Mouse (Mus musculus) forebrain, embryonic 13.5 days (tissue): ENCODE measurements at regions not wholly inside any gene's neighbourhood (a gene's known extent, or its start where the extent isn't known, plus 50 kb on each side); places are given as distances from the start of the nearest gene placed in this dataset.
A peak's percentile ranks its signal among the peaks of the same experiment; 100 is the strongest.

Experiments
- ATAC-seq: fragments of 200-750 bp; cut with Nextera tagmentation; 2 replicates; pipeline ENCODE4 v1.8.0; 2017
- H3K27ac ChIP-seq: fragments of 300-500 bp; sonication (generic); 2 replicates; pipeline ENCODE4 v1.5.1; 2015; ENCODE audit warnings: inconsistent platforms, mild to moderate bottlenecking, moderate library complexity
- H3K27me3 ChIP-seq: fragments of 300-500 bp; sonication (generic); 2 replicates; pipeline ENCODE4 v1.6.1; 2015; ENCODE audit warnings: mild to moderate bottlenecking, inconsistent platforms
- H3K36me3 ChIP-seq: fragments of 300-500 bp; sonication (generic); 2 replicates; pipeline ENCODE4 v1.6.1; 2015; ENCODE audit warnings: mild to moderate bottlenecking, inconsistent platforms; ENCODE audit not compliant: poor library complexity, severe bottlenecking
- H3K4me1 ChIP-seq: fragments of 300-500 bp; sonication (generic); 2 replicates; pipeline ENCODE4 v1.6.1; 2015; ENCODE audit warnings: inconsistent platforms
- H3K4me2 ChIP-seq: fragments of 300-500 bp; sonication (generic); 2 replicates; pipeline ENCODE4 v1.6.1; 2015; ENCODE audit warnings: inconsistent platforms, mild to moderate bottlenecking, moderate library complexity
- H3K4me3 ChIP-seq: fragments of 300-500 bp; sonication (generic); 2 replicates; pipeline ENCODE4 v1.5.1; 2015; ENCODE audit warnings: mild to moderate bottlenecking, inconsistent platforms
- H3K9ac ChIP-seq: fragments of 300-500 bp; sonication (generic); 2 replicates; pipeline ENCODE4 v1.6.1; 2015; ENCODE audit warnings: mild to moderate bottlenecking, inconsistent platforms
- H3K9me3 ChIP-seq: fragments of 300-500 bp; sonication (generic); replicated peaks from 2 replicates; pipeline ENCODE4 v1.6.1; 2016; ENCODE audit warnings: inconsistent platforms
- WGBS: fragments of 180-500 bp; shearing (Covaris S2); methylation state at CpG from one replicate; pipeline ENCODE4 v1.1.7; 2015; 5-methylcytosine and 5-hydroxymethylcytosine counted together

- Histone ChIP-seq H3K9ac (no peak overlapping the region), H3K36me3 (no peaks in the 10 kb centered on the region), H3K4me2 (no peak overlapping the region), H3K27me3 (no peaks in the 10 kb centered on the region), H3K4me1 (peaks cover 10% of the 10 kb centered on the region), H3K9me3 (no peaks in the 10 kb centered on the region), H3K27ac (no peak overlapping the region), H3K4me3 (no peak overlapping the region)
- no peak for ATAC-seq
- 27% methylated on average over 6 of the region's 6 CpGs for WGBS
Observed at GRCm38 (mm10) chr14:54185265-54185830, 68.6 kb downstream of the Dad1 start.

- Histone ChIP-seq H3K27me3 (no peaks in the 10 kb centered on the region), H3K36me3 (no peaks in the 10 kb centered on the region), H3K4me1 (peaks cover 8% of the 10 kb centered on the region), H3K4me3 (no peak overlapping the region), H3K27ac (no peak overlapping the region), H3K9ac (no peak overlapping the region), H3K9me3 (no peaks in the 10 kb centered on the region), H3K4me2 (no peak overlapping the region)
- WGBS: 68% methylated on average over 3 of the region's 3 CpGs
- no peak for ATAC-seq
Observed at GRCm38 (mm10) chr14:54183873-54184272, 70.0 kb downstream of the Dad1 start.

GRCm38 (mm10) chr14:54182838-54183237 lies 71.1 kb downstream of the Dad1 start:
- H3K9me3 ChIP-seq: no peaks in the 10 kb centered on the region
- H3K27ac ChIP-seq: no peak overlapping the region
- H3K4me1 ChIP-seq: peaks cover 8% of the 10 kb centered on the region
- no peaks in the 10 kb centered on the region for H3K36me3 ChIP-seq
- no peak overlapping the region for H3K9ac ChIP-seq
- no peak overlapping the region for H3K4me2 ChIP-seq
- WGBS: 50% methylated on average over 10 of the region's 10 CpGs
- peak; percentile 43; the same call in 1 of the 2 replicates for ATAC-seq
- H3K27me3 ChIP-seq: no peaks in the 10 kb centered on the region
- no peak overlapping the region for H3K4me3 ChIP-seq

- H3K4me2 ChIP-seq: no peak overlapping the region
- H3K27me3 ChIP-seq: no peaks in the 10 kb centered on the region
- no peak for ATAC-seq
- 92% methylated on average over 3 of the region's 3 CpGs for WGBS
- H3K4me3 ChIP-seq: no peak overlapping the region
- no peak overlapping the region for H3K9ac ChIP-seq
- no peaks in the 10 kb centered on the region for H3K36me3 ChIP-seq
- H3K9me3 ChIP-seq: no peaks in the 10 kb centered on the region
- no peak overlapping the region for H3K27ac ChIP-seq
- H3K4me1 ChIP-seq: peaks cover 13% of the 10 kb centered on the region
Observed at GRCm38 (mm10) chr14:54181306-54181705, 72.6 kb downstream of the Dad1 start.

DNA sequence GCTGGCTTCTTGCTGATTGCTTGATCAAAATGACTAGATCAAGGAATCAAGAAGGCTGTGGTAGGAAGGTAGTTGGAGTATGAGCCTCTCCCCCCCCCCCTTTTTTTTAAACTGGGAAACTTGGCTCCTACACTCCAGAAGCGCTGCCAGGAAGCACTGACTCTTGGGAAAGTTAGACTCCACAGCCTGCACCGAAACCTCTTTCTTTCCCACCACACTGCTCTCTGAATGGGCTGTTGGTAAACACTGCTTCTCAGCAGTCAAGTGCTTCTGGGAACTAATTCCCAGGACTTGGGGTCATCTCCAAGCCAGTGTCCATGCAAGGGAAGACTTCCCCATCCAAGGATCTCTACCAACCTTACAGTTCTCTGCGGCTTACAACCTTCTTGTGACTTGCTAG lies 73.2 kb downstream of the Dad1 start:
- Histone ChIP-seq H3K4me1 (peaks cover 14% of the 10 kb centered on the region), H3K9me3 (no peaks in the 10 kb centered on the region), H3K4me2 (no peak overlapping the region), H3K36me3 (no peaks in the 10 kb centered on the region), H3K27ac (no peak overlapping the region), H3K4me3 (no peak overlapping the region), H3K27me3 (no peaks in the 10 kb centered on the region), H3K9ac (no peak overlapping the region)
- WGBS: 97% methylated on average over 3 of the region's 3 CpGs
- no peak for ATAC-seq

GRCm38 (mm10) chr14:54180271-54180670 lies 73.6 kb downstream of the Dad1 start:
- peaks cover 14% of the 10 kb centered on the region for H3K4me1 ChIP-seq
- H3K27ac ChIP-seq: no peak overlapping the region
- no peak for ATAC-seq
- no peaks in the 10 kb centered on the region for H3K9me3 ChIP-seq
- no peaks in the 10 kb centered on the region for H3K27me3 ChIP-seq
- WGBS: 72% methylated on average over 3 of the region's 3 CpGs
- no peak overlapping the region for H3K4me2 ChIP-seq
- H3K4me3 ChIP-seq: no peak overlapping the region
- no peaks in the 10 kb centered on the region for H3K36me3 ChIP-seq
- H3K9ac ChIP-seq: no peak overlapping the region

- no peak for ATAC-seq
- no peaks in the 10 kb centered on the region for H3K36me3 ChIP-seq
- H3K9ac ChIP-seq: no peak overlapping the region
- H3K9me3 ChIP-seq: no peaks in the 10 kb centered on the region
- H3K4me3 ChIP-seq: no peak overlapping the region
- no peaks in the 10 kb centered on the region for H3K27me3 ChIP-seq
- H3K27ac ChIP-seq: no peak overlapping the region
- WGBS: 90% methylated on average over 3 of the region's 3 CpGs
- H3K4me1 ChIP-seq: peaks cover 14% of the 10 kb centered on the region
- H3K4me2 ChIP-seq: no peak overlapping the region
Observed at GRCm38 (mm10) chr14:54178856-54179255, 75.0 kb downstream of the Dad1 start.

DNA sequence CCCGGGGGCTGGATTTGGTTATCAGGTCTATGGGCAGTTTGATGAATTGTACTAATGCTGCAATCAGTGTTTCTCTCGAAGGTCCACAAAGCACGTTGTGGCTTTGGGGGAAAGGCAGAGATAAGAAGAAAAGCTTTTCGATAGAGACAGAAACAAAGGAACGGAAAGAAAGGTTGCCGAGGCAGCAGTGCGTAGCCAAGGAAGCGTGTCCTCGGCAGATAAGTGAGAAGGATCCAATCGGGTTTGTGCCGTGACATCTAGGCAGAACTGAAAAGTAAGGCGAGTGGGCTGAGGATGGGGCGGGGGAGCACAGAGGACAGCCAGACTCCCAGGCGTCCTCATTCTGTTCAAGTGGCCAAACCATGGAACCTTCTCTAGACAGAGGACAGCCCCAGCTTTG lies 77.4 kb downstream of the Dad1 start:
- Histone ChIP-seq H3K27ac (no peak overlapping the region), H3K4me3 (no peak overlapping the region), H3K9me3 (no peaks in the 10 kb centered on the region), H3K27me3 (no peaks in the 10 kb centered on the region), H3K4me1 (peaks cover 5% of the 10 kb centered on the region; the same call in 1 of the 2 replicates), H3K4me2 (no peak overlapping the region), H3K9ac (no peak overlapping the region), H3K36me3 (no peaks in the 10 kb centered on the region)
- WGBS: 49% methylated on average over 14 of the region's 14 CpGs
- no peak for ATAC-seq

GRCm38 (mm10) chr14:54175476-54175875 lies 78.4 kb downstream of the Dad1 start:
- WGBS: 78% methylated on average over 5 of the region's 5 CpGs

GRCm38 (mm10) chr14:54173316-54173715 lies 80.6 kb downstream of the Dad1 start:
- no peaks in the 10 kb centered on the region for H3K27me3 ChIP-seq
- ATAC-seq: no peak
- H3K9ac ChIP-seq: no peak overlapping the region
- H3K36me3 ChIP-seq: no peaks in the 10 kb centered on the region
- 86% methylated on average over 5 of the region's 5 CpGs for whole genome bisulfite sequencing
- H3K4me1 ChIP-seq: peaks cover 5% of the 10 kb centered on the region; the same call in 1 of the 2 replicates
- no peak overlapping the region for H3K27ac ChIP-seq
- H3K4me3 ChIP-seq: no peak overlapping the region
- no peak overlapping the region for H3K4me2 ChIP-seq
- H3K9me3 ChIP-seq: no peaks in the 10 kb centered on the region

More at GRCm38 (mm10) chr14:54175476-54175875, 78.4 kb downstream of the Dad1 start:
- H3K36me3 ChIP-seq: no peaks in the 10 kb centered on the region
- no peak for ATAC-seq
- no peak overlapping the region for H3K27ac ChIP-seq
- H3K27me3 ChIP-seq: no peaks in the 10 kb centered on the region
- H3K4me1 ChIP-seq: peaks cover 5% of the 10 kb centered on the region; the same call in 1 of the 2 replicates
- H3K4me3 ChIP-seq: no peak overlapping the region
- H3K9ac ChIP-seq: no peak overlapping the region
- H3K9me3 ChIP-seq: no peaks in the 10 kb centered on the region
- H3K4me2 ChIP-seq: no peak overlapping the region

DNA sequence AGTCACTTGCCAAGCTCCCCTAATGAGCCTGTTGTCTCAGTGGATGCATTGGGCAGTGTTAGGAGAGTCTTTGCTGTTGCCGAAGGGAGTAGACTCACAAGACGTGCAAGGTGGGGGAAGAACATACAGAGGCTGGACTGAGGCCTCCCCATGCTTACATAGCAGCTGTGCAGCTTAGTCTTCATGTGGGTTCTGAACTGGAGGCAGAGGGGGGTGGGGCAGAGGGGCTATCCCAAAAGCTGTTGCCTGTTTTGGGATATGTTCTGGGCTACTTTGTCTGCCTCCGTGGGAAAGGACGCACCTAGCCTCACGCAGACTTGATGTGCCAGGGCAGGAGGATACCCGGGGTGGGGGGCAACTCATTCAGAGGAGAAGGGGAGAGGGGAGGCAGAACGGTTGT lies 84.7 kb downstream of the Dad1 start:
- H3K4me2 ChIP-seq: no peak overlapping the region

DNA sequence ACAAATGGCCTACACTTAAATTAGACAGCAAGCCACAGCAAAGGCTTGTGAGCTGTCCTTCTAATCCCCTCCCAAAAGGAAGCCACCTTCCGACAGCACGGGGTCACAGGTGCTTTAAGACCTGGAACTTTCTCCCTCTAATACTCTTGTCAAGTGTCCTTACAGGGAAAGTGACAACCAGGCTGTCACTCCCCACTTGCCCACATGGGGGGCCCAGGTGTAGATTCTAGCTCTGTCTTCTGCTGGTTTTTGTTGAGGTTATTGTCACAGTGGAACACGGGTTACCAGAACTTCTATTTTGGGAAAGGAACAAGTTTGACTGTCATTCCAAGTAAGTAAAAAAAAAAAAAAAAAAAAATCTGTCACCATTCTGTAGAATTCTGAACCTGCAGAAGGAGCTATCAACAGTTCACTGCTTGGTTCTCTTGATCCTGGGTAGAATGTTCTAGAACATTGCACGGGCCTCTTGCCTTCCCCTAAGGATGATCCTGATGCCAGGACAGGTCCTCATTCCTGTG lies 85.4 kb downstream of the Dad1 start:
- Histone ChIP-seq H3K4me1 (no peaks in the 10 kb centered on the region), H3K27me3 (no peaks in the 10 kb centered on the region), H3K9me3 (no peaks in the 10 kb centered on the region), H3K27ac (no peak overlapping the region), H3K36me3 (no peaks in the 10 kb centered on the region), H3K9ac (no peak overlapping the region), H3K4me3 (no peak overlapping the region), H3K4me2 (no peak overlapping the region)
- 79% methylated on average over 4 of the region's 4 CpGs for WGBS
- ATAC-seq: no peak

More for the DNA sequence above, 84.7 kb downstream of the Dad1 start:
- Histone ChIP-seq H3K36me3 (no peaks in the 10 kb centered on the region), H3K4me1 (no peaks in the 10 kb centered on the region), H3K4me3 (no peak overlapping the region), H3K27ac (no peak overlapping the region), H3K9ac (no peak overlapping the region), H3K27me3 (no peaks in the 10 kb centered on the region), H3K9me3 (no peaks in the 10 kb centered on the region)
- WGBS: 89% methylated on average over 7 of the region's 7 CpGs
- no peak for ATAC-seq

DNA sequence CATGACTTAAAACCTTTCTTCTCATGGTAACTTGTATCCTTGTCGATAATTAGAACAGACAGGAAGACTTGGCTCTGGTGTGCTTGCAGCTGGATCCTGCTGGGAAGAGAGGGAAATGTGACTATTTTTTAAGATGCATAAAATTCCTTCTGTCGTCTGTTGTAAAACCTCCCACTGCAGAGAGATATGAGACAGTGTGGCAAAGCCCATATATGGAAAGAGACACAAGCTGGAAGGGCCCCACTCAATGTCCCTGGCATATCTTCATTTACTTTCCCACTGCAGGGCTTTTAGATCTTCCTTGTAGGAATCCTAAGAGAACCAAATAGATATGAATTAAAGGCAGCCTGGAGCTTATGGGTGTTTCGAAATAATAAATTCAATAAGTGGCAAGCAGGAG lies 87.8 kb downstream of the Dad1 start:
- Histone ChIP-seq H3K27me3 (no peaks in the 10 kb centered on the region), H3K36me3 (no peaks in the 10 kb centered on the region), H3K4me3 (no peak overlapping the region), H3K4me1 (no peaks in the 10 kb centered on the region), H3K27ac (no peak overlapping the region), H3K4me2 (no peak overlapping the region), H3K9me3 (no peaks in the 10 kb centered on the region), H3K9ac (no peak overlapping the region)
- ATAC-seq: no peak
- 79% methylated on average over 3 of the region's 3 CpGs for WGBS
